Mouse (Mus musculus) midbrain, embryonic 16.5 days (tissue): ENCODE results near the gene Chad. TPM values are rescaled to one million over a fixed set of nuclear protein-coding genes. Genes with fewer than 3 reads are reported as not detected.
A peak's percentile ranks its signal among the peaks of the same experiment; 100 is the strongest.

ENCODE experiments used
- ATAC-seq: fragments of 200-750 bp; cut with Nextera tagmentation; 2 replicates; pipeline ENCODE4 v1.8.0; 2017; ENCODE audit warnings: moderate TSS enrichment
- H3K27ac ChIP-seq: fragments of 300-500 bp; sonication (generic); 2 replicates; pipeline ENCODE4 v1.5.1; 2014; ENCODE audit warnings: mild to moderate bottlenecking, low read length, mixed read lengths
- H3K27me3 ChIP-seq: fragments of 300-500 bp; sonication (generic); 2 replicates; pipeline ENCODE4 v1.6.1; 2014; ENCODE audit warnings: low read depth, low read length, mixed read lengths; ENCODE audit not compliant: control insufficient read depth, insufficient read depth
- H3K36me3 ChIP-seq: fragments of 300-500 bp; sonication (generic); 2 replicates; pipeline ENCODE4 v1.6.1; 2014; ENCODE audit warnings: mild to moderate bottlenecking, low read length, moderate library complexity, mixed read lengths; ENCODE audit not compliant: control insufficient read depth, insufficient read depth
- H3K4me1 ChIP-seq: fragments of 300-500 bp; sonication (generic); 2 replicates; pipeline ENCODE4 v1.6.1; 2014; ENCODE audit warnings: mild to moderate bottlenecking, low read length, mixed read lengths; ENCODE audit not compliant: control insufficient read depth, insufficient read depth
- H3K4me2 ChIP-seq: fragments of 300-500 bp; sonication (generic); 2 replicates; pipeline ENCODE4 v1.6.1; 2014; ENCODE audit warnings: mild to moderate bottlenecking, low read length, mixed read lengths
- H3K4me3 ChIP-seq: fragments of 300-500 bp; sonication (generic); 2 replicates; pipeline ENCODE4 v1.5.1; 2014; ENCODE audit warnings: low read depth, mild to moderate bottlenecking, low read length, moderate library complexity, mixed read lengths
- H3K9ac ChIP-seq: fragments of 300-500 bp; sonication (generic); 2 replicates; pipeline ENCODE4 v1.6.1; 2014; ENCODE audit warnings: low read depth, low read length, mixed read lengths
- H3K9me3 ChIP-seq: fragments of 300-500 bp; sonication (generic); replicated peaks from 2 replicates; pipeline ENCODE4 v1.6.1; 2014; ENCODE audit warnings: mild to moderate bottlenecking, low read length, mixed read lengths; ENCODE audit not compliant: control insufficient read depth, poor library complexity, severe bottlenecking
- WGBS: fragments of 180-500 bp; shearing (Covaris S2); extraction: QIAGEN DNeasy Blood & Tissue Kit; methylation state at CpG from one replicate; pipeline ENCODE4 v1.1.7; 2014; 5-methylcytosine and 5-hydroxymethylcytosine counted together
- polyA plus RNA-seq: library from polyadenylated mRNA; unstranded; fragments of >200 nt; fragmentation: Nextera tagmentation; extraction: Ambion mirVana; gene quantifications from 2 replicates; pipeline ENCODE4 v1.2.1, GENCODE M21; 2015

The Chad gene
- polyA plus RNA-seq, 1 experiment from 2014 or later, result 0.43 TPM

- H3K4me1 ChIP-seq, result peaks cover 10% of the 10 kb centered on the region
- no peak overlapping the region for H3K9ac ChIP-seq
- WGBS, result 80% methylated on average over 12 of the region's 12 CpGs
Observed at GRCm38 (mm10) chr11:94543344-94543743, 21.5 kb upstream of the Chad start.

GRCm38 (mm10) chr11:94543932-94544331 lies 20.9 kb upstream of the Chad start:
- no peak overlapping the region for H3K4me2 ChIP-seq
- 29% methylated on average over 9 of the region's 9 CpGs for WGBS
- H3K27me3 ChIP-seq, result no peaks in the 10 kb centered on the region
- H3K36me3 ChIP-seq, result peaks cover 5% of the 10 kb centered on the region; the same call in 1 of the 2 replicates
- H3K4me1 ChIP-seq, result peaks cover 11% of the 10 kb centered on the region
- H3K27ac ChIP-seq, result no peak overlapping the region
- no peak overlapping the region for H3K4me3 ChIP-seq
- H3K9ac ChIP-seq, result no peak overlapping the region
- H3K9me3 ChIP-seq, result no peaks in the 10 kb centered on the region
- no peak for ATAC-seq

More at GRCm38 (mm10) chr11:94543344-94543743, 21.5 kb upstream of the Chad start:
- Histone ChIP-seq H3K4me2 (no peak overlapping the region), H3K4me3 (no peak overlapping the region), H3K27ac (no peak overlapping the region), H3K9me3 (no peaks in the 10 kb centered on the region), H3K36me3 (peaks cover 5% of the 10 kb centered on the region; the same call in 1 of the 2 replicates), H3K27me3 (no peaks in the 10 kb centered on the region)
- ATAC-seq, result no peak

GRCm38 (mm10) chr11:94544422-94544821 lies 20.4 kb upstream of the Chad start:
- Histone ChIP-seq H3K27ac (no peak overlapping the region), H3K4me3 (no peak overlapping the region), H3K9ac (0 out of 2 replicates have a peak overlapping the region, but pooled peaks have one; percentile 0), H3K4me2 (peak overlapping the region; percentile 12; the same call in 1 of the 2 replicates), H3K4me1 (peaks cover 14% of the 10 kb centered on the region), H3K9me3 (no peaks in the 10 kb centered on the region), H3K36me3 (peaks cover 5% of the 10 kb centered on the region; the same call in 1 of the 2 replicates), H3K27me3 (no peaks in the 10 kb centered on the region)
- no peak for ATAC-seq
- WGBS, result 56% methylated on average over 18 of the region's 18 CpGs

GRCm38 (mm10) chr11:94546381-94546780 lies 18.5 kb upstream of the Chad start:
- no peak for ATAC-seq
- Histone ChIP-seq H3K4me2 (no peak overlapping the region), H3K9me3 (no peaks in the 10 kb centered on the region), H3K9ac (no peak overlapping the region), H3K4me3 (no peak overlapping the region), H3K36me3 (peaks cover 5% of the 10 kb centered on the region; the same call in 1 of the 2 replicates), H3K27ac (no peak overlapping the region), H3K4me1 (peaks cover 15% of the 10 kb centered on the region), H3K27me3 (no peaks in the 10 kb centered on the region)
- 99% methylated on average over 5 of the region's 5 CpGs for WGBS

- Histone ChIP-seq H3K9ac (no peak overlapping the region), H3K36me3 (peaks cover 5% of the 10 kb centered on the region; the same call in 1 of the 2 replicates), H3K27me3 (no peaks in the 10 kb centered on the region), H3K4me3 (no peak overlapping the region), H3K27ac (no peak overlapping the region), H3K4me2 (no peak overlapping the region), H3K4me1 (peaks cover 15% of the 10 kb centered on the region), H3K9me3 (no peaks in the 10 kb centered on the region)
- ATAC-seq, result no peak
- 91% methylated on average over 6 of the region's 6 CpGs for WGBS
Observed at GRCm38 (mm10) chr11:94547271-94547670, 17.6 kb upstream of the Chad start.

DNA sequence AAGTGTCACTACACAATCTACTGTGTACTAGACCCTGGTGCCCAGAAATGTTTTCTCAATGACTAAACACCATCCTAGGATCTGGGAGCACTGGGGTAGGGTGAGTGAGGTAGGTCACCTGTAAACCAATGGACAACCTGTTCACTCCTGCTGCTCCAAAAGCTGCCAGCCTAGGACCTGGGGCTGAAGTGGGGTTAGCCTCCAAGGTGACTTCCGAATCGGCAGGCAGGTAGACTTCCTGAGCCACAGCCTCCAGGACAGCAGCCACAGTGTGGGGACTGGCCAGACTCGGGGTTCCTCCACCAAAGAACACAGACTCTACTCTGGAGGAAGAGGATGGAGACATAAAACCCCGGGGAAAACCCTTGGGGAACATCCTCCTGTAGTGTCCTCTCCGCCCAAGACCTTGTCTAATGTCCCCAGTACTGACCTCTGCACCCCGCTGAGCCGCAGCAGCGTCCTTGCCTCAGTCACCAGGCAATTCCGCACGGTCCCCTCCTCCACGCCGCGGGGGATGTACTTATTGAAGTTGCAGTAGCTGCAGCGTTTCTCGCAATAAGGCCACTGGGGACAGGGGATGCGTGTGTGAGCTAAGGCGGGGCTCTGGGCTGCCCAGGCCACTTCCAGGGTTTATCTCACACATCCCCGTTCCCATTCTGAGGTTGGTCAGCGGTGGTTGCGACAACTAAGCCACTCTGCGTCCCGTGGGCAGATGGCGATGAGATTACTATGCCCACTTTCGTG lies 16.6 kb upstream of the Chad start:
- Histone ChIP-seq H3K27me3 (no peaks in the 10 kb centered on the region), H3K4me2 (peak overlapping the region; percentile 93), H3K36me3 (peaks cover 5% of the 10 kb centered on the region; the same call in 1 of the 2 replicates), H3K9ac (peak overlapping the region; percentile 80), H3K27ac (peak overlapping the region; percentile 90), H3K4me3 (peak overlapping the region; percentile 66), H3K9me3 (no peaks in the 10 kb centered on the region), H3K4me1 (peaks cover 15% of the 10 kb centered on the region)
- WGBS, result 14% methylated on average over 24 of the region's 24 CpGs
- peak; percentile 64 for ATAC-seq

DNA sequence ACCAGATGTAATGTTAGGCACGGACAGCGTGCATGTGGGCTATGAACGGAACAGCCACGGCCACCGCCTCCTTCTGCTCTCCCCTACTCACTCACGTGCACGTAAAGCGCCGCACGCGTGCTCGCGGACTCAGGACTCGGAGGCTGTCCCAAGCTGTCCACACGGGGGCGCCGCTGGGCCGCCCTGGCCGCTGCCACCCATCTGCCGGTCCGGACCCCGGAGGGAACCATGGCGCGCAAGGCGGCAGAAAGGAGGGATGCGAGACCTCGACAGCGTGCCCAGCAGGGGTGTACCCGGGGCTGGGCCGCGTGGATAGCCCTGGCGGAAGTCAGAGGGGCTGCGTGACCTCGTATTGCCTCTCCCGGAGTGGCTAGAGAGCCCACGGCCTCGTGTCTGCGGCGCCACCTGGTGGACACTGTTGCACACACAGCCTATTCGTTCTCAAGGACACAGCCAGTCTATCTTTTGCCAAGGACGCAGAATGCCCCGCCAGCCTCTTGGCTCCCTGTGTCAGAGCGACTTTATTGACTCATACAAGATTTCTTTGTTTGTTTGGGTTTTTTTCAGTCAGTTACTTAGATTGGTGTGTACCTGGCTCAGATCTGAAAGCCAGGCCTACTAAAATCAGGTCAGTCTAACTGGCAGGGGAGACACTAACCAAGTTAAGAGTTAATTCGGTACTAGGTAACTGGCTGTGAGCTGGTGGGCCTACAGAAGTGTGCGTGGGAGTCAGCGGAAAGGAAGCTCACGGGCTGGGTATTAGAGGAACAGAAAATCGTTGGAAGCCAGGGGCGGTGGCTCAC lies 15.8 kb upstream of the Chad start, which contains the start of gene Rsad1:
TSS of gene Rsad1 (minus strand) at position 368 of the 803 bp plus-strand sequence.
- Histone ChIP-seq H3K4me1 (peaks cover 15% of the 10 kb centered on the region), H3K9ac (peak within 1 kb of the TSS; percentile 80), H3K4me2 (peak within 1 kb of the TSS; percentile 93), H3K4me3 (peak within 1 kb of the TSS; percentile 66), H3K27me3 (no peaks in the 10 kb centered on the region), H3K9me3 (no peaks in the 10 kb centered on the region), H3K36me3 (no peaks in the 10 kb centered on the region), H3K27ac (peak within 1 kb of the TSS; percentile 90)
- ATAC-seq, result peak; percentile 94
- 4% methylated on average over 49 of the region's 49 CpGs for WGBS

DNA sequence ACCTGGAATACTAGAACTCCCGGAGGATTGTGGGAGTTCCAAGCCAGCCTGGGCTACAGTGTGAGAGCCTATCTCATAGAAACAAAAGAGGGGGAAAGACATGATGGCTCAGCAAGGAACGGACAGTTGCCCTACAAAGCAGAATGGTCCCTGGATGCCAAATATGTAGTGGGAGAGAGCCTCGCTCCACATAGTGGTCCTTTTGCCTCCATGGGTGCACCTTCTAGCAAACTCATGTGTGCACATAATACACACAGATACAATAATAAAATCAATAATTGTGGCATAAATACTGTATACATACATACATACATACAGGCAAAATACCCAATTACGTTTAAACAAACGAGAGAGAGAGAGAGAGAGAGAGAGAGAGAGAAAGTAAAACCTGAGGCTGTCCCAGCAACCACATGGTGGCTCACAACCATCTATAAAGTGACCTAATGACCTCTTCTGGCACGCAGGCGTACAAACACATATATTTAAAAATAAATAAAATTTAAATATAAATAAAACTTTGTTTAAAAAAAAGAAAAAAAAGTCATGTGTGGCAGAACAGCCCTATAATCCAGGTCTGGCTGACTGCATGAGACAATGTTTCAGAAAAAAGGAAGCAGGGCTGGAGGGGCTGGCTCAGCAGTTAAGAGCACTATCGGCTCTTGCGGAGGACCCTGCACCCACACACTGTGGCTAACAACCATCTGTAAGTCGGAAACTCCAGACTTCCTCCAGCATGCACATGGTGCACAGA lies 15.0 kb upstream of the Chad start:
- Histone ChIP-seq H3K27me3 (no peaks in the 10 kb centered on the region), H3K4me2 (peak overlapping the region; percentile 93), H3K27ac (peak overlapping the region; percentile 90), H3K36me3 (no peaks in the 10 kb centered on the region), H3K9ac (peak overlapping the region; percentile 80; the same call in 1 of the 2 replicates), H3K4me1 (peaks cover 15% of the 10 kb centered on the region), H3K9me3 (no peaks in the 10 kb centered on the region), H3K4me3 (no peak overlapping the region)
- ATAC-seq, result no peak
- 82% methylated on average over 10 of the region's 10 CpGs for WGBS
